Mouse (Mus musculus): ENCODE results near the gene Schip1. TPM values are rescaled to one million over a fixed set of nuclear protein-coding genes. Genes with fewer than 3 reads are reported as not detected.

The Schip1 gene
- polyA plus RNA-seq, 1 experiment from 2014 or later: 60.3 TPM

DNA sequence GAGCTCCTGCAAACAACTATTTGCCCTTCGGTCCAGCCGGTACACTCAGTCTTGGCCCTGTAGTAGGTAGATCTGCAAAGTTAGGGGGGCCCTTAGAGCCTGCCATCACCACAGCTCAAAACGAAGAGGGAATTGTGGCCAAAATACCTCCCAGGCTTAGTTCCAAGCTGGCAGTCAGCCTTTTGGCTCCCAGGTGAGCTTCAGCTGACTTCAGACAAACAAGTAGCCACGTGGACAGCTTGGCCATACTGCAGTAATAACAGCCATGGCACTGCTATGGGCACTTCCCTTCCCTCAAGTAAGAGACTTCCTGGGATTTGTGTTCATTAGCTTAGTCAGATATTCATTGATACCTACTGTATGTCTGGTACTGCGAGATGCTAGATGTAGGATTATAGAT lies 495.5 kb downstream of the Schip1 start:
- H3K36me3 ChIP-seq (ENCODE audit: control insufficient read depth, insufficient read depth): no peaks in the 10 kb centered on the region
- peaks cover 21% of the 10 kb centered on the region for H3K4me1 ChIP-seq (ENCODE audit: control insufficient read depth, insufficient read depth, low read length)
- H3K27ac ChIP-seq (ENCODE audit: low read length): no peak overlapping the region
- H3K9me3 ChIP-seq (replicated peaks; ENCODE audit: control insufficient read depth, low read length): no peaks in the 10 kb centered on the region
- no peak overlapping the region for H3K9ac ChIP-seq (ENCODE audit: low read length)
- H3K4me2 ChIP-seq (ENCODE audit: low read depth, low read length): no peak overlapping the region
- H3K4me3 ChIP-seq (ENCODE audit: low read length): no peak overlapping the region
- ATAC-seq (replicated peaks; ENCODE audit: extremely low read depth, insufficient read depth, low FRiP score): no peak
- H3K27me3 ChIP-seq (ENCODE audit: control insufficient read depth, insufficient read depth, low read length): no peaks in the 10 kb centered on the region
- 77% methylated on average over 5 of the region's 5 CpGs for WGBS

DNA sequence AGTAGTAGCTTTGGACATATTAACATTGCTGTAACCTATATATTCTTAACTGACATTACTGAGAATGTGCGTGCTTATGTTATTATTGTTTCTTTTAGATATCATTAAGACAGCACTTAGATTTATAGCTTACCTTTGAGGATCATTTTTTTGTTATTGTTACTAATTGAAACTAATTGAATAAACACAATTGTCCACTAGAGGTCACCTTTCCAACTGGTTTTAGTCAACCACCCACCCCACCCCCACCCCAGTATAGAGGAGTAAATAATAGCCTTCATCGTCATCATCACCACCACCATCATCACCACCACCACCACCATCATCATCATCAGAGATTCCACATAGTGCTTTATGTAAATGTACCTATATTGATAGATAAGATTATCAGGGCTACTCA lies 498.2 kb downstream of the Schip1 start:
- ATAC-seq (replicated peaks; ENCODE audit: extremely low read depth, insufficient read depth, low FRiP score): no peak
- 60% methylated on average over 2 of the region's 2 CpGs for WGBS

DNA sequence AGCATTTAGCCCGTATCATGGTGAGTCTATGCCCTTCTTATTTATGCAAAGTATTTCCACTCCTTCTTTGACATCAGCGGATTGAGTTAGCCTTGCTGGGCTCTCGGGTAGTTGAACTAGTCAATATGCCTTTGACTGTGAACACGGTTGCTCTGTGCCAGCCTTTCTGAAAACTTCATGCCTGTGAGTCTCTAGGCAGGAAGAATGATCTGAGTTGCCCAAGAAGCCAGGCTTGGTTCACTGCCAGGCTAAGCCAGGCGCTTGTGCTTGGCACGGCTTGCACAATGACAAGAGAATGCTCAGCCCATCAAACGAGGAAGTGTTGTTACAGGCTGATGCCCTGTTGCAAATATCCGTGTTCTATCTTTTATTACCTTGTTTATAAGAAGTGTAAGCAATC lies 499.3 kb downstream of the Schip1 start:
- H3K9me3 ChIP-seq (replicated peaks; ENCODE audit: control insufficient read depth, low read length): no peaks in the 10 kb centered on the region
- H3K4me2 ChIP-seq (ENCODE audit: low read depth, low read length): no peak overlapping the region
- H3K9ac ChIP-seq (ENCODE audit: low read length): no peak overlapping the region
- 0 out of 2 replicates have a peak overlapping the region, but pooled peaks have one; percentile 4 for H3K27ac ChIP-seq (ENCODE audit: low read length)
- H3K27me3 ChIP-seq (ENCODE audit: control insufficient read depth, insufficient read depth, low read length): no peaks in the 10 kb centered on the region
- peaks cover 12% of the 10 kb centered on the region for H3K4me1 ChIP-seq (ENCODE audit: control insufficient read depth, insufficient read depth, low read length)
- H3K4me3 ChIP-seq (ENCODE audit: low read length): no peak overlapping the region
- no peak for ATAC-seq (replicated peaks; ENCODE audit: extremely low read depth, insufficient read depth, low FRiP score)
- 55% methylated on average over 8 of the region's 8 CpGs for WGBS
- no peaks in the 10 kb centered on the region for H3K36me3 ChIP-seq (ENCODE audit: control insufficient read depth, insufficient read depth)

More for the DNA sequence above, 498.2 kb downstream of the Schip1 start:
- Histone ChIP-seq H3K4me1 (ENCODE audit: control insufficient read depth, insufficient read depth, low read length) (peaks cover 19% of the 10 kb centered on the region), H3K4me2 (ENCODE audit: low read depth, low read length) (no peak overlapping the region), H3K27ac (ENCODE audit: low read length) (no peak overlapping the region), H3K27me3 (ENCODE audit: control insufficient read depth, insufficient read depth, low read length) (no peaks in the 10 kb centered on the region), H3K9me3 (replicated peaks; ENCODE audit: control insufficient read depth, low read length) (no peaks in the 10 kb centered on the region), H3K9ac (ENCODE audit: low read length) (no peak overlapping the region), H3K4me3 (ENCODE audit: low read length) (no peak overlapping the region), H3K36me3 (ENCODE audit: control insufficient read depth, insufficient read depth) (no peaks in the 10 kb centered on the region)

DNA sequence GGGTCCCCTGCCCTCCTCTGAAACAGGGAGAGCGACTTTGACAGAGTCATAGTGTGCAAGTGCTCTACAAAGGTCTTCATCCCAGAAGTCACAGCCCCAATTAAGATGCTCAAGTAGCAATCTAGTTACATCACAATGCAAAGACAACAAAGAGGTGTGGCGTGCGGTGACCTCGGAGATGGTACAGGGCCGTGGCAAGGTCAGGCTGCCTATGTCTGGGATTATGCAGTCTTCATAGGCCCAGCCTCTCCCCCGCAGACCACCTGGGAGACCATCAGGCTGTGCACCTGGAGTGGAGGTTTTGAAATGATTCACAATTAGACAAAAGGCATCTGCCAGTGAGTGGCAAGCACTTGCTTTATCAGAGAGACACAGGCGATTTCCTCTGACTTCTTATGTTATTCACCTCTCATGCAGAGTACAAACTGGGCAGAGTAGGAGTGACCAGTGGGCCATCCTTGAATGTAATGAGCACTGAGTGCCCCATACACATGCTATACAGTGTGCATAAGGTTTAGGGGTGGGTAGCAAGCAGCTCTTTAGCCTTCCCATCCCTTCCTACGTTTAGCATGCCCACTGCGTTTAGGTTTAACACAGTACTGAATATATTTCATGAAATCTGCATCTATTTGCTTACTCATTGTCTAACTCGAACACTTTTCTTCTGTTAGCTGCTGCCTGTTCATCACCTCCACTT lies 500.5 kb downstream of the Schip1 start:
- Histone ChIP-seq H3K4me3 (ENCODE audit: low read length) (no peak overlapping the region), H3K27me3 (ENCODE audit: control insufficient read depth, insufficient read depth, low read length) (no peaks in the 10 kb centered on the region), H3K27ac (ENCODE audit: low read length) (no peak overlapping the region), H3K36me3 (ENCODE audit: control insufficient read depth, insufficient read depth) (no peaks in the 10 kb centered on the region), H3K9me3 (replicated peaks; ENCODE audit: control insufficient read depth, low read length) (no peaks in the 10 kb centered on the region), H3K9ac (ENCODE audit: low read length) (no peak overlapping the region), H3K4me1 (ENCODE audit: control insufficient read depth, insufficient read depth, low read length) (peaks cover 8% of the 10 kb centered on the region), H3K4me2 (ENCODE audit: low read depth, low read length) (no peak overlapping the region)
- ATAC-seq (replicated peaks; ENCODE audit: extremely low read depth, insufficient read depth, low FRiP score): no peak
- WGBS: 77% methylated on average over 10 of the region's 10 CpGs

DNA sequence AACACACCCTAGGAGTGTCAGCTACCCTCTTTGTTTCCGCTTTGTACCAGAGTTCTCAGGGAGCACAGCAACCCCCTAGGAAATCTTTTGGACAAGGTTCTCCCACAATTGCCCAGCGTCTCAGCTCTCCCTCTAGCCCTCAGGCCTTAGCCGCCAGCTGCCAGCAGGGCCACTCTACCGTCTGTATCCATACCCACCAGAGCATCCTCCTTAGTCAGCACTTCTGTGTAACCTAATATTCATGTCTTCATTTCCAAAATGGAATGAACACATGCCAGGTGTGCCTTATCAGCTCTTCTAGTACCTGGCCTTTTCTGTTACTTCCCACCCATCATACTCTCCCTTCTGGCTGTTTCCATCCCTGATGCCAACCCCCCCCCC lies 501.1 kb downstream of the Schip1 start:
- H3K27ac ChIP-seq (ENCODE audit: low read length): no peak overlapping the region
- H3K9ac ChIP-seq (ENCODE audit: low read length): no peak overlapping the region
- H3K9me3 ChIP-seq (replicated peaks; ENCODE audit: control insufficient read depth, low read length): no peaks in the 10 kb centered on the region
- no peaks in the 10 kb centered on the region for H3K27me3 ChIP-seq (ENCODE audit: control insufficient read depth, insufficient read depth, low read length)
- H3K4me1 ChIP-seq (ENCODE audit: control insufficient read depth, insufficient read depth, low read length): peaks cover 8% of the 10 kb centered on the region
- WGBS: 77% methylated on average over 4 of the region's 4 CpGs
- no peaks in the 10 kb centered on the region for H3K36me3 ChIP-seq (ENCODE audit: control insufficient read depth, insufficient read depth)
- no peak overlapping the region for H3K4me3 ChIP-seq (ENCODE audit: low read length)
- no peak for ATAC-seq (replicated peaks; ENCODE audit: extremely low read depth, insufficient read depth, low FRiP score)
- no peak overlapping the region for H3K4me2 ChIP-seq (ENCODE audit: low read depth, low read length)

DNA sequence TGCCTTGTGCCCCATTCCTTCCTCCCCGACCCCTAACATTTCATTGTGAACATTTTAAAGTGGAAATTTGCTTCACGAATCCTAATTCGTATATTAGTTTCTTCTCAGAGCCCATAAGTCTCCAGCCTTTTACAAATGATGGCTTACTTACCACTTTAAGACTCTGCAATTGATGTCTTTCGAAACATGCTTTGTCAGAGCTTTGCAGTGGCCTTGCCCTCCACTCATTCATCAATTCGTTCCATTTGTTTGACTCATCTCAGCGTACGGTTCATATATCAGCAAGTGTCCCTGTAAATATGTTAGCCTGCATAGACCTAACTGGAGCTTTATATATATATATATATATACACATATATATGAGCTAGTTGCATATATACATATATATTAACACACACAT lies 503.0 kb downstream of the Schip1 start:
- no peak overlapping the region for H3K27ac ChIP-seq (ENCODE audit: low read length)

DNA sequence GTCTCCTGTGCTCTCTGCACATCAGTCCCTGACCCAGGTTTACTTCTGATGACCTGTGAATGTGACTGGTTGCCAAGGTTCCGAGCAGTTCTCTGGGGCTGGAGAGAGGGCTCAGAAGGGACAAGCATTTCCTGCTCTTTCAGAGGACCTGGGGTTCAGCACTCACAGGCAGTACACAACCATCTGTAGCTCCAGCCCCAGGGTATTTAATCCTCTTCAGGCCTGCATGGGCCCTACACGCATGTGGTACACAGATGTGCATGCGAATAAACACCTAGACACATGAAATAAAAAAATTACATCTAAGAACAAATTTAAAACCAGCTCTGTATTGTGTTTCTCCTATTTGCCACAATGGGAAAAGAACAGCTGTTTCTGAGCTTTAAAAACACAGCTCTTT lies 503.5 kb downstream of the Schip1 start:
- peaks cover 15% of the 10 kb centered on the region for H3K4me1 ChIP-seq (ENCODE audit: control insufficient read depth, insufficient read depth, low read length)
- no peak overlapping the region for H3K4me2 ChIP-seq (ENCODE audit: low read depth, low read length)
- no peaks in the 10 kb centered on the region for H3K9me3 ChIP-seq (replicated peaks; ENCODE audit: control insufficient read depth, low read length)
- ATAC-seq (replicated peaks; ENCODE audit: extremely low read depth, insufficient read depth, low FRiP score): no peak
- H3K27ac ChIP-seq (ENCODE audit: low read length): no peak overlapping the region
- H3K27me3 ChIP-seq (ENCODE audit: control insufficient read depth, insufficient read depth, low read length): no peaks in the 10 kb centered on the region
- H3K36me3 ChIP-seq (ENCODE audit: control insufficient read depth, insufficient read depth): no peaks in the 10 kb centered on the region
- no peak overlapping the region for H3K4me3 ChIP-seq (ENCODE audit: low read length)
- 75% methylated on average over 3 of the region's 3 CpGs for WGBS
- H3K9ac ChIP-seq (ENCODE audit: low read length): no peak overlapping the region

More for the DNA sequence above, 503.0 kb downstream of the Schip1 start:
- H3K9ac ChIP-seq (ENCODE audit: low read length): no peak overlapping the region
- H3K36me3 ChIP-seq (ENCODE audit: control insufficient read depth, insufficient read depth): no peaks in the 10 kb centered on the region
- H3K9me3 ChIP-seq (replicated peaks; ENCODE audit: control insufficient read depth, low read length): no peaks in the 10 kb centered on the region
- H3K4me2 ChIP-seq (ENCODE audit: low read depth, low read length): no peak overlapping the region
- ATAC-seq (replicated peaks; ENCODE audit: extremely low read depth, insufficient read depth, low FRiP score): no peak
- no peak overlapping the region for H3K4me3 ChIP-seq (ENCODE audit: low read length)
- peaks cover 15% of the 10 kb centered on the region for H3K4me1 ChIP-seq (ENCODE audit: control insufficient read depth, insufficient read depth, low read length)
- WGBS: 81% methylated on average over 7 of the region's 7 CpGs
- no peaks in the 10 kb centered on the region for H3K27me3 ChIP-seq (ENCODE audit: control insufficient read depth, insufficient read depth, low read length)

DNA sequence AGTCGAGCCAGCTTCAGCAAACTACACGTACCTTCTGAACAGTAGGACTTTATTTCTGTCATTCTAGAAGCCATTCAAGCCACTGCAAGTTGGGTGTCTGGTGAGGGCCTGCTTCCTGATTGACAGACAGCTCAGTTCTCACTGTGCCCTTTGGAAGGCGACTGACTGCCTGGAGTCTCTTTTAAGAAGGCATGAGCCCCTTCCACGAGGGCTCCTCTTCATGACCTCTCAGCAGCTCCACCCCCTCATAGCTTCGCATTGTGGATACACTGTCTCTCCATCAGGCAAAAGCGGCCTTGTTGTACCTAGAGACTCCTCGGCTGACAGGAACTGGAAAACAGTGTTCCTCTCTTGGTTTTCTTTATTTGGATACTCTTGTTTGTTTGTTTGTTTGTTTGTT lies 504.1 kb downstream of the Schip1 start:
- ATAC-seq (replicated peaks; ENCODE audit: extremely low read depth, insufficient read depth, low FRiP score): no peak
- Histone ChIP-seq H3K9ac (ENCODE audit: low read length) (no peak overlapping the region), H3K27ac (ENCODE audit: low read length) (no peak overlapping the region), H3K36me3 (ENCODE audit: control insufficient read depth, insufficient read depth) (no peaks in the 10 kb centered on the region), H3K9me3 (replicated peaks; ENCODE audit: control insufficient read depth, low read length) (no peaks in the 10 kb centered on the region), H3K4me1 (ENCODE audit: control insufficient read depth, insufficient read depth, low read length) (peaks cover 15% of the 10 kb centered on the region), H3K4me2 (ENCODE audit: low read depth, low read length) (no peak overlapping the region), H3K4me3 (ENCODE audit: low read length) (no peak overlapping the region), H3K27me3 (ENCODE audit: control insufficient read depth, insufficient read depth, low read length) (no peaks in the 10 kb centered on the region)
- 47% methylated on average over 7 of the region's 7 CpGs for WGBS

DNA sequence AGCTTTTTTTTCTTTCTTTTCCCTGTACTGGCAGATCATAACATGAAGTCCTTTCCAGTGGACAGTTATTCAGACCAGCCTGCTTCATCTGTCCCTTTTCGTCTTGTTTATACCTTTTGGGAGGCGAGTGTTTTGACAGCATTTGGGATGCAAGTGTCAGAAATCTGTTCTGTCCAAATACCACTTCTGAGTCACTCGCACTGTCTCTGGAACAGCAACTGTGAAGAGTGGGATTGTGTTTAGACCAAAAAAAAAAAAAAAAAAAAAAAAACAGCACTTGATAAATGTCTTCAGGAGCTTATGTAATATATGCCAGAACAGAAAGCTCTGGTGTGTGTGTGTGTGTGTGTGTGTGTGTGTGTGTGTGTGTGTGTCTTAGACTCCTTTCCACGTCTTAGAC lies 505.7 kb downstream of the Schip1 start:
- Histone ChIP-seq H3K4me3 (ENCODE audit: low read length) (no peak overlapping the region), H3K27me3 (ENCODE audit: control insufficient read depth, insufficient read depth, low read length) (no peaks in the 10 kb centered on the region), H3K4me2 (ENCODE audit: low read depth, low read length) (no peak overlapping the region), H3K9me3 (replicated peaks; ENCODE audit: control insufficient read depth, low read length) (no peaks in the 10 kb centered on the region), H3K36me3 (ENCODE audit: control insufficient read depth, insufficient read depth) (no peaks in the 10 kb centered on the region), H3K27ac (ENCODE audit: low read length) (no peak overlapping the region), H3K4me1 (ENCODE audit: control insufficient read depth, insufficient read depth, low read length) (peaks cover 7% of the 10 kb centered on the region), H3K9ac (ENCODE audit: low read length) (no peak overlapping the region)
- WGBS: 73% methylated on average over 4 of the region's 4 CpGs
- no peak for ATAC-seq (replicated peaks; ENCODE audit: extremely low read depth, insufficient read depth, low FRiP score)
